Mouse (Mus musculus) spleen, postnatal 36 days (tissue): ENCODE results near the gene Gm5475.
A peak's percentile ranks its signal among the peaks of the same experiment; 100 is the strongest.

Source experiments
- DNase-seq, 2 experiments: peaks; one replicate each; pipeline ENCODE4 v3.0.0; 2022; ENCODE audit warnings: low spot score in 2 of 2, mixed read lengths in 1 of 2

The Gm5475 gene

GRCm38 (mm10) chr15:100448572-100448971 is 26.6 kb downstream of the Gm5475 start:
- no peak for DNase-seq

GRCm38 (mm10) chr15:100449495-100449894 is 27.5 kb downstream of the Gm5475 start:
- no peak for DNase-seq

- no peak for DNase-seq
Observed at GRCm38 (mm10) chr15:100451245-100451644, 29.3 kb downstream of the Gm5475 start.

- no peak for DNase-seq
Observed at GRCm38 (mm10) chr15:100452486-100452885, 30.5 kb downstream of the Gm5475 start.

- no peak for DNase-seq
Observed at GRCm38 (mm10) chr15:100456356-100456991, 34.5 kb downstream of the Gm5475 start.

- peak; percentile 48 to 59 for DNase-seq
Observed at GRCm38 (mm10) chr15:100457340-100457739, 35.4 kb downstream of the Gm5475 start.

- DNase-seq = peak; percentile 33 to 51
Observed at GRCm38 (mm10) chr15:100458055-100458454, 36.1 kb downstream of the Gm5475 start.

GRCm38 (mm10) chr15:100460942-100461341 is 39.0 kb downstream of the Gm5475 start:
- DNase-seq = peak; percentile 39 to 43

- no peak for DNase-seq
Observed at GRCm38 (mm10) chr15:100461646-100462045, 39.7 kb downstream of the Gm5475 start.

GRCm38 (mm10) chr15:100462086-100462485 is 40.1 kb downstream of the Gm5475 start:
- no peak for DNase-seq

- peak; percentile 40 to 56 for DNase-seq
Observed at GRCm38 (mm10) chr15:100463712-100464111, 41.8 kb downstream of the Gm5475 start.

GRCm38 (mm10) chr15:100465432-100465831 is 43.5 kb downstream of the Gm5475 start:
- DNase-seq = no peak

GRCm38 (mm10) chr15:100467738-100468137 is 45.8 kb downstream of the Gm5475 start:
- DNase-seq = no peak

GRCm38 (mm10) chr15:100468295-100469188 is 46.6 kb downstream of the Gm5475 start, which contains the start of gene Letmd1:
Letmd1 (plus strand) TSS chr15:100469023.
- DNase-seq = peak; percentile 86 to 89

GRCm38 (mm10) chr15:100469189-100469545 is 47.2 kb downstream of the Gm5475 start:
- no peak for DNase-seq

GRCm38 (mm10) chr15:100470037-100470436 is 48.1 kb downstream of the Gm5475 start:
- DNase-seq = no peak

- no peak for DNase-seq
Observed at GRCm38 (mm10) chr15:100473926-100474503, 52.1 kb downstream of the Gm5475 start.
